Mouse (Mus musculus) limb, embryonic 12.5 days (tissue): ENCODE data around the gene Cog7. TPM values are rescaled to one million over a fixed set of nuclear protein-coding genes. Genes with fewer than 3 reads are reported as not detected.
A peak's percentile ranks its signal among the peaks of the same experiment; 100 is the strongest.

Experiments
- ATAC-seq: fragments of 200-750 bp; cut with Nextera tagmentation; 2 replicates; pipeline ENCODE4 v1.8.0; 2017; ENCODE audit warnings: low read depth, moderate TSS enrichment; ENCODE audit not compliant: insufficient number of reproducible peaks, insufficient read depth, low FRiP score, low TSS enrichment
- H3K27ac ChIP-seq: fragments of 300-500 bp; sonication (generic); 2 replicates; pipeline ENCODE4 v1.5.1; 2016; ENCODE audit warnings: mild to moderate bottlenecking, moderate library complexity
- H3K27me3 ChIP-seq: fragments of 300-500 bp; sonication (generic); 2 replicates; pipeline ENCODE4 v1.6.1; 2016; ENCODE audit warnings: mild to moderate bottlenecking, moderate library complexity
- H3K36me3 ChIP-seq: fragments of 300-500 bp; sonication (generic); 2 replicates; pipeline ENCODE4 v1.6.1; 2016; ENCODE audit warnings: mild to moderate bottlenecking, moderate library complexity
- H3K4me1 ChIP-seq: fragments of 300-500 bp; sonication (generic); replicated peaks from 2 replicates; pipeline ENCODE4 v1.6.1; 2016
- H3K4me2 ChIP-seq: fragments of 300-500 bp; sonication (generic); 2 replicates; pipeline ENCODE4 v1.6.1; 2016; ENCODE audit warnings: mild to moderate bottlenecking, moderate library complexity
- H3K4me3 ChIP-seq: fragments of 300-500 bp; sonication (generic); replicated peaks from 2 replicates; pipeline ENCODE4 v1.5.1; 2016; ENCODE audit warnings: mild to moderate bottlenecking
- H3K9ac ChIP-seq: fragments of 300-500 bp; sonication (generic); replicated peaks from 2 replicates; pipeline ENCODE4 v1.6.1; 2016; ENCODE audit warnings: mild to moderate bottlenecking, moderate library complexity
- H3K9me3 ChIP-seq: fragments of 300-500 bp; sonication (generic); 2 replicates; pipeline ENCODE4 v1.6.1; 2016; ENCODE audit warnings: mild to moderate bottlenecking, moderate library complexity
- WGBS: fragments of 180-500 bp; shearing (Covaris S2); methylation state at CpG from one replicate; pipeline ENCODE4 v1.1.7; 2016; 5-methylcytosine and 5-hydroxymethylcytosine counted together
- polyA plus RNA-seq: library from polyadenylated mRNA; unstranded; fragments of >200 nt; fragmentation: Nextera tagmentation; extraction: Ambion mirVana; gene quantifications from 2 replicates; pipeline ENCODE4 v1.2.1, GENCODE M21; 2016

Cog7 gene
- polyA plus RNA-seq, 1 experiment from 2014 or later: 25.2 TPM

DNA sequence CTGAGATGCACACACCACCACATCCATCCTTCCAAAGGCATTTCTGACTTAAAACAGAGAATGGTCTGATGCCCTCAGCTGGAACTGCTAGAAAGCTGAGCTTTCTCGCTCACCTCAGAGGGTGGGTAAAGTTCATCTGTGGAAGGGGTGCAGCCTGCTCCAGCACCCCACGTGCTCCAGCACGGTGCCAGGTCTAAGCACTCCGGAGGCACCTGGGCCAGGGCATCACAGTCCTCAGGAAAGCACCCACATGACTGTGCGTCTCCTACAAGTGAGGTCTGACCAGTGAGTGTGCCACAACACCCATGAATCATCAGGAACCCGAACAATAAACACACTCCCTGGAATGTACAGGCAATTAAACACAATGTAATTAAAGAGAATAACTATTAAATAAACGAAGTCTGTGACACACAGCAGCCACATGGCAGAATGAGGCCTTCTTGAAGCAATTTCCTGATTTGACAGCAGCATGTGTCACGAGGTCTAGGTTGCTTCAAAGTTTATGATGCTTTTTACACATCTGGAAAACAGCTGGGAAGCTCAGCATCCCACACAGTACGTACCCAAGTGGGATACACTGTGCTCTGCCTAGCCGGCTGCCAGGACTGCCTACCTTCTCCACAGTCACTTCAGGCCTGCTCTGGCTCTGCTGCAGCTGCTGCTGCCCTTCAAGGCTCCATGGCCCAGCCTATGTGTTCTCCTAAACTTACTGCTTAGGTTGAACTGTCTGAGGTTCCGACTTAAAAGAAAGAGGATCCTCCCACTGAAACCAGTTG lies 26.4 kb downstream of the Cog7 start:
- Histone ChIP-seq H3K36me3 (peaks cover 31% of the 10 kb centered on the region), H3K27me3 (no peaks in the 10 kb centered on the region), H3K9ac (no peak overlapping the region), H3K27ac (peak overlapping the region; percentile 82), H3K4me1 (peaks cover 16% of the 10 kb centered on the region), H3K4me2 (0 out of 2 replicates have a peak overlapping the region, but pooled peaks have one; percentile 21), H3K4me3 (no peak overlapping the region), H3K9me3 (no peaks in the 10 kb centered on the region)
- WGBS: 42% methylated on average over 11 of the region's 11 CpGs
- ATAC-seq: peak; percentile 80; the same call in 1 of the 2 replicates

DNA sequence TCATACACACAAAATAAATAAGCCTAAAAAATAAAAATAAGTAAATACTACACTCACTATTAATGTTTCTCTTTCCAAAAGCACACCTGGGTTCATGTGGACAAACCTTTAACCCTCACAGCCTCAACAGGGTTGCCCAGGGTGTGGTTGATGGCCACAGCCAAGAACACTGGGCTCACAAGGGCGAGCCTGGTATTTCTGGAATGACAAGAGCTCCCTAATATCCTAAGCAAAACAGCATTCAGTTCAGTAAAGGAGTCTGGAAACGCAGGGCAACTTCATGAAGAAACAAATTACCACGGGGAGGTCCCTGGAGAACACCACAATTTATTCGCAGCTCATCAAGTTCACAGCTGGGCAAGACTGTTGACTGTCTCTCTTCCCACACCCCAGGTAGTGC lies 34.0 kb downstream of the Cog7 start:
- no peak overlapping the region for H3K27ac ChIP-seq
- H3K9ac ChIP-seq: no peak overlapping the region
- H3K4me3 ChIP-seq: no peak overlapping the region
- H3K4me2 ChIP-seq: no peak overlapping the region
- H3K9me3 ChIP-seq: no peaks in the 10 kb centered on the region
- no peaks in the 10 kb centered on the region for H3K27me3 ChIP-seq
- ATAC-seq: no peak
- H3K4me1 ChIP-seq: no peaks in the 10 kb centered on the region
- peaks cover 45% of the 10 kb centered on the region for H3K36me3 ChIP-seq
- WGBS: 75% methylated on average over 4 of the region's 4 CpGs

DNA sequence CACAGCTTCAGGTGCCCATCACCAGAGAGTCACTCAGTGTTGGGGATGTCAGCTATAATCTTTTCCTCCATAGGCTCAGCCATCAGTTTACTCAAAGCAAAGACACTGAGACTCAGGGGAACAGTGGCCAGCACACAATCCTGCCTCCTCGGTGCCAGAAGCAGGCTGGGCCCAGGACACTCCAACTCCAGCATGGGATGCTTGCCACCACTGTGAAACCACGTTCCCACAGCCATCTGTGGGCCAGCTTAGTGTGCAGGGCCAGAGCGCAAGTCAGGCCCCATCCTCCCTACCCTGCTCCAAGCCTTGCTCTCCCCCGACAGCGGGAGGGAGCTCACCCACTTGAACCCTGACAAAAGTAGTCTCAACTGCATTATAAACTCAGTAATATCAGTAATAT lies 35.3 kb downstream of the Cog7 start:
- 89% methylated on average over 5 of the region's 5 CpGs for WGBS
- ATAC-seq: no peak
- no peak overlapping the region for H3K4me2 ChIP-seq
- no peaks in the 10 kb centered on the region for H3K4me1 ChIP-seq
- no peak overlapping the region for H3K9ac ChIP-seq
- H3K27ac ChIP-seq: no peak overlapping the region
- no peak overlapping the region for H3K4me3 ChIP-seq
- peaks cover 51% of the 10 kb centered on the region for H3K36me3 ChIP-seq
- no peaks in the 10 kb centered on the region for H3K9me3 ChIP-seq
- H3K27me3 ChIP-seq: no peaks in the 10 kb centered on the region

GRCm38 (mm10) chr7:121942371-121942770 lies 39.1 kb downstream of the Cog7 start:
- H3K27me3 ChIP-seq: no peaks in the 10 kb centered on the region
- H3K27ac ChIP-seq: no peak overlapping the region
- no peak for ATAC-seq
- WGBS: 95% methylated on average over 2 of the region's 2 CpGs
- no peak overlapping the region for H3K4me3 ChIP-seq
- no peak overlapping the region for H3K4me2 ChIP-seq
- H3K9me3 ChIP-seq: no peaks in the 10 kb centered on the region
- H3K4me1 ChIP-seq: no peaks in the 10 kb centered on the region
- H3K36me3 ChIP-seq: peaks cover 37% of the 10 kb centered on the region
- H3K9ac ChIP-seq: no peak overlapping the region

- Histone ChIP-seq H3K4me1 (no peaks in the 10 kb centered on the region), H3K4me2 (no peak overlapping the region), H3K36me3 (peaks cover 43% of the 10 kb centered on the region), H3K27ac (no peak overlapping the region), H3K9me3 (no peaks in the 10 kb centered on the region), H3K27me3 (no peaks in the 10 kb centered on the region), H3K4me3 (no peak overlapping the region), H3K9ac (no peak overlapping the region)
- WGBS: 80% methylated on average over 3 of the region's 3 CpGs
- ATAC-seq: no peak
Measured at GRCm38 (mm10) chr7:121941640-121942039, 39.9 kb downstream of the Cog7 start.

- Histone ChIP-seq H3K4me1 (no peaks in the 10 kb centered on the region), H3K4me2 (no peak overlapping the region), H3K9ac (no peak overlapping the region), H3K27me3 (no peaks in the 10 kb centered on the region), H3K4me3 (no peak overlapping the region), H3K27ac (no peak overlapping the region), H3K9me3 (no peaks in the 10 kb centered on the region), H3K36me3 (peaks cover 44% of the 10 kb centered on the region)
- WGBS: 78% methylated on average over 3 of the region's 3 CpGs
- ATAC-seq: no peak
Measured at GRCm38 (mm10) chr7:121941016-121941415, 40.5 kb downstream of the Cog7 start.

DNA sequence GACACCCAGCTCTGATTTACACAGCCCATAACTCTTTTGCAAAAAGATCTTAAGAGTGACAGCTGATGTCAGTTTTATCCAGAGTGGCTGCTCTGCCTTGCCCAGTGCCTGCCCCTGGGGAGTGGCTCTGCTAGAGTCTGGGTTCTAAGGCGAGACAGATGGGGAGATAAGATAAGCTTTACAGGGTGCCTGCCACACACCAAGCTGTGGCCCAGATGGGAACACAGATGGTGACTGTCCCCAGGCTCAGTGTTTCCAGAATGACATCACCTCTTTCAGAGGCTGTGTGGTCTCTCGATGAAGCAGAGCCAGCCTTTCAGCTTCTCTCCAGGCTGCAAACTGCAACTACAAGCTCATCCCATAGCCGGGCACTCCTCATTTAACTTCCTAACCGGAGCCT lies 41.8 kb downstream of the Cog7 start:
- H3K9ac ChIP-seq: no peak overlapping the region
- peaks cover 54% of the 10 kb centered on the region for H3K36me3 ChIP-seq
- no peaks in the 10 kb centered on the region for H3K27me3 ChIP-seq
- no peak for ATAC-seq
- H3K27ac ChIP-seq: no peak overlapping the region
- no peaks in the 10 kb centered on the region for H3K4me1 ChIP-seq
- H3K4me3 ChIP-seq: no peak overlapping the region
- WGBS: 36% methylated on average over 4 of the region's 4 CpGs
- H3K9me3 ChIP-seq: no peaks in the 10 kb centered on the region
- H3K4me2 ChIP-seq: no peak overlapping the region

DNA sequence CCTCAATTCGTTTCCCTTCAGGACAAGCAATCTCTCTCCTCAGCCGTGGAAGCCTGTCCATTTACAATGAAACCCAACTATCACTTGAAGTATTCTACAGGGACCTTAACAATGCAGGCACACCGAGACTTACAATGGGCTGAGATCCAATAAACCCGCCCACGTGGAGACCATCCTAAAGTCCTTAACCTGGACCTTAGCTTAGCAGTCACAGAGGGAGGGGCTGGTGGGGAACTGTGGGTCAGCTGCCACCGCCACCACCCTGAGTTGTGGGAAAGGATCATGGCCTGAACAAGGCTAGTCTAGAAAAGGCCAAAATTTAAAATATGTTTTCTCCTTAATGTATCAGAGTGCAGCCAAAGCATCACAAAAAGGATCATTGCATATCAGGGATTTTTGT lies 42.3 kb downstream of the Cog7 start:
- no peak overlapping the region for H3K27ac ChIP-seq
- H3K36me3 ChIP-seq: peaks cover 57% of the 10 kb centered on the region
- no peak overlapping the region for H3K4me2 ChIP-seq
- 68% methylated on average over 6 of the region's 6 CpGs for WGBS
- ATAC-seq: no peak
- no peaks in the 10 kb centered on the region for H3K4me1 ChIP-seq
- H3K9ac ChIP-seq: no peak overlapping the region
- H3K9me3 ChIP-seq: no peaks in the 10 kb centered on the region
- H3K27me3 ChIP-seq: no peaks in the 10 kb centered on the region
- H3K4me3 ChIP-seq: no peak overlapping the region

DNA sequence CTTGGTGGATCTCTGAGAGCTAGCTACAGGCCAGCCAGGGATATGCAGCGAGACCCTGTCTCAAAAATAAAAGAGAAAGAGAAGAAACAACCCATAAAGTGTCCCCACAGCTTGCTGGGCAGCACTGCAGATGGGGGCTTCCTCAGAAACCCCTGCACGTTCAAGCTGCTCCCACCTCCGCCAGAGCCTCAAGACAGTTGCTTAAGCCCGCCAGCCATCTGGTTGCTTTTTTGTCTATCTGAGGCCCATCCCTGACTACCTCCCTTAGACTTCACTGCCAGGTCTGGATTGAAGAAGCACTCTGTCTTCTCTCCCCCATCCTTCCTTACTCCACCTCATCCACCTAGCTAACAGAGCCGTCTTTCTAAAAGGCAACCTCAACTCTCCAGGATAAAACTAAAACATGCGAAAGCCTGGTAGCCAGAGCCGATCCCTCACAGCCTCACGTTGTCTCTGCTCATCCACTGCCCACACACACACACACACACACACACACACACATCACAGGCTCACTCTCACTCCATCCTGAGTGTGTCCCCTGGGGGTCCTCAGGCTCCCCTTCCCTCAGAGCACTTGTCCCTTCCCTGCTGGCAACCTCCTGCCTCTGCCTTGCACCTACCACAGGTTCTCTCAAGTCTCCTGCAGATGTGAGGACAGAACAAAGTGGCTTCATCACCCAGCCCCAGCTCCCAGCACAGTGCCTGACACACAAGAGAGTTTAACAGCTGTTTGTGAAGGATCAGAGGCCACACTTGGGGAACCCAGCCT lies 43.2 kb downstream of the Cog7 start:
- H3K9ac ChIP-seq: no peak overlapping the region
- no peak overlapping the region for H3K27ac ChIP-seq
- H3K27me3 ChIP-seq: no peaks in the 10 kb centered on the region
- H3K9me3 ChIP-seq: no peaks in the 10 kb centered on the region
- no peak for ATAC-seq
- H3K36me3 ChIP-seq: peaks cover 53% of the 10 kb centered on the region
- no peaks in the 10 kb centered on the region for H3K4me1 ChIP-seq
- WGBS: 86% methylated on average over 8 of the region's 8 CpGs
- H3K4me2 ChIP-seq: no peak overlapping the region
- no peak overlapping the region for H3K4me3 ChIP-seq

DNA sequence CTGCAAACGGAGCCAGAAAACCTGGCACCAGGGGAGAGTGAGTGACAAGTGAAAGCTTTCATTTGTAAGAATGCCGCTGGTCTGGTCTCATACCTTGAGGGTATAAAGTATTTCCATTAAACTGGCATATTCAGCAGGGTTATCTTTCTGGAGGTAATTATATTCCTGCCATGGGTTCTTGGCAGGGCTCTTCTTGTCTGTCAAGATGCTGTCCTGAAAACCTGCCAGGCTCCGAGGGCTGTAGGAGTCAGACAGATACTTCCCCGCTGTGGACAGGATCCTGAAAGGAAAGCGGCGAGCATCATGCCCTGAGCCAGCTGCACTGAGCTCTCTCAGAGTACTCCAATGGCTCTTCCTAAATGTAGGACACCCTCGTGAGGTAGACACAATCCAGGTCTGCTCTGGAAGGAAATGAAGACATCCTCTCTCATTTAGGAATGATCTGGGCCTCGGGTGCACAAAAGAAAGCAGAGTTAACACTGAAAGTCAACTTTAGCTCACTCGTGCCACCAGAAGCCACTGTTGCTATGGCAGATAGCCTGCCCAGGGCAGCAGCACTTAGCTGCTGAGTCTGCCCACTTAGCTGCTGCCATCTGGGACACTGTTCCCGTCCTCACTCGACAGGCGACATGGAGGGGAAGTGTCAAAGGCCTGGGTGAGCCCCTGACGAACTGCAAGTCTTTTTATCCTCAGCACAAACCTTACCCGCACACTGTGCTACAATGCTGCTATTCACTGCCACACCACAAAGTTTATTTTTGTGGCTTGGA lies 44.5 kb downstream of the Cog7 start:
- H3K9ac ChIP-seq: no peak overlapping the region
- H3K4me1 ChIP-seq: no peaks in the 10 kb centered on the region
- no peaks in the 10 kb centered on the region for H3K9me3 ChIP-seq
- no peak overlapping the region for H3K4me2 ChIP-seq
- no peak for ATAC-seq
- H3K27me3 ChIP-seq: no peaks in the 10 kb centered on the region
- peaks cover 50% of the 10 kb centered on the region for H3K36me3 ChIP-seq
- no peak overlapping the region for H3K27ac ChIP-seq
- WGBS: 76% methylated on average over 14 of the region's 14 CpGs
- no peak overlapping the region for H3K4me3 ChIP-seq
